Mouse (Mus musculus): Measurements from ENCODE around the gene Tnip1.

DNA sequence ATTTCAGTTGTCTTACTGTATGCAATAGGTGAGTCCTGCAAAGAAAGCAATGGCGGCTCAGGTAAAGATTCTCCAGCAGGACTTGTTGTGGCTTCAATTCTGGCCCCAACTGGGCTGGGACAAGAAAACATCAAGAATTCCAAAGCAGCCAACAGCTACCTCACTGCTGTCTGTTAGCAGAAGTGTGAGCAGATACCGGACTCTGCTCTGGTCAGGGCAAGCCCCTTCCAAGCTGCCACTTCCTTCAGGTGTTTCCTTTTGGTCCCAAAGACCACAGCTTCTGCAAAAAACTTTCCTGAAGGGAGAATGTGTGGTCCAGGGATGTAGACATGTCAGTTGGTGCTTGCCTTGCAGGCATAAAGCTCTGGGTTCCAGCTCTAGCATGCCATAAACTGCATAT is 13.0 kb upstream of the Tnip1 start:
- TF ChIP-seq GATA1 (IDR thresholded peaks at IDR 0.05; ENCODE audit: borderline replicate concordance, low read length) = no peak
- TF ChIP-seq FLI1 (IDR thresholded peaks at IDR 0.05; ENCODE audit: low read length) = no peak

Data from megakaryocyte, embryonic 14.5 days (primary cell).